Mouse (Mus musculus) thymus, postnatal 14 days (tissue): ENCODE measurements around the gene Ttc27.

Source experiments
- DNase-seq: peaks from one replicate; pipeline ENCODE4 v3.0.0; 2021

Gene Ttc27

DNA sequence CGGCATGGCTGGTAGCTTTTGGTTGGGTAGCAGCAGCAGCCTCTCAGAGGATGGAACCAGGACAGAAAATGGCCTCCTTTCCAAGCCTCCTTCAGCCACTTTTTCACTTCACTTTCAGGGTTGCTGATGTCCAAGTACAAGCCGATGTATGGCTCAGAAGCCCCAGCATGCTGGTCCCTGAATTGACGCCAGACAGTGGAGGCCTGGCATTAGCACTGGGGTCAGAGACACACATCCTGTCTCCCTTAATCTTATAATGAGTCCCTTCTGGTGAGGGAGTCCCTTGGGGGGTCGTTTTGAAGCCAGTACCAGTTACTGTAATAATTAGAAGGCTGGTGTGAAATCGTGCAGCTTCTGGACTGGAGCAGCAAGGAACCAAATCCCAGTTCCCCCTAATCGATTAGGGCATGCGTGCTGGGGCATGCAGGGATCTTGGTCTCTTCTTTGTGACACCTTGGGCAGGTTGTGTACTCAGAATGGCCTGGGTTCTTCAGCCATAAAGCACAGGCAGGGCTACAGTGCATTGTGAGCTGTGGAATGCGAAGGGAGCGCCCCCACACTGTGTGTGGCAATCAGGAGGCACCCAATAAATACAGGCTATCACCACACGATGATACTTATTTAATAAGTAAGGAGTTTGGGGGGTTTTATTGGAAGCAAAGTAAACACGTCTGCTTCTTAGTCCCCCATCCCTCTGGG is 171.5 kb downstream of the Ttc27 start:
- DNase-seq = no peak

DNA sequence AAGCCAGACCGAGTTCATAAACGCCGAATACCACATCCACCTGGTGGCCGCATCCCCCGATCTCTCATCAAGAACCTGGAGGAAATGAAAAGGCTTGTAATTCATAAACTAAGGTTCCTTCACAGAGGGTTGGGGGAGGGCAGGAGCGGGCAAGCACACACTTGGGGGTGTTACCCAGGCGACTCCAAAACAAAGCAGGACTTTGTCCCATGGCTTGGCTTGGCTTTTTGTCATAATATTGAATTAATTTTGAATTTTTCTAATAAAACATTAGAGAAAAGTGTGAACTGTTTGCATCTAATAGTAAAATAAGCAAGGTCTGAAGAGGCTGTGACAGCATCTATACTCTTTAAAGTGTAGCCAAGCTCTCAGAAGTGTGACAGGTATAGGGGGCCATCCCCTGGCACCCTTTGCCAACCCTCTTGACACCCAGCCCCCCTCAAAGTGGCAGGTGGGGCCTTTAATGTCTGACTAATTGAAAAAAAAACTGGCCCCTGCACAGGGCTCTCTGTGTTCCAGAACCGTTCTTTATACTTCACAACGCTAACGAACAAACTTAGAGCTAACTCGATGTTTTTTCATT is 172.1 kb downstream of the Ttc27 start:
- DNase-seq = no peak

DNA sequence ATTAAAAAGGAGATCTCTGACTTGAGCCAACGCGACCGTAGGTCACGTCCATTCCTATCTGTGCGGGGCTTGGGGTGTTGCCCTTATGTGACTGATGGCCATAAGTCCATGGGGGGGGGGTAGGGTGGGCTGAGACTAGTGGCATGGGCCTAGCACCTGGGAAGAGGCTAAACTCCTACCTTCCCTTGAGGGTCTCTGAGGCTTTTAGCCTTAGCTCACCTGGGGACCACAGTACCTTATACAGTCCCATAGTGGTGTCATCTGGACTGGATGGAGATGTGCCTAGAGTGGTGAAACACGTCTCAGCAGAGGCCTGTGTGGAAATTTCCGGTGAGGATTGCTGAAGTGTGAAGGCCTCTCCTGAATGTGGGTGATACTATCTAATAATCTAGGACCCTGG is 184.9 kb downstream of the Ttc27 start:
- no peak for DNase-seq

DNA sequence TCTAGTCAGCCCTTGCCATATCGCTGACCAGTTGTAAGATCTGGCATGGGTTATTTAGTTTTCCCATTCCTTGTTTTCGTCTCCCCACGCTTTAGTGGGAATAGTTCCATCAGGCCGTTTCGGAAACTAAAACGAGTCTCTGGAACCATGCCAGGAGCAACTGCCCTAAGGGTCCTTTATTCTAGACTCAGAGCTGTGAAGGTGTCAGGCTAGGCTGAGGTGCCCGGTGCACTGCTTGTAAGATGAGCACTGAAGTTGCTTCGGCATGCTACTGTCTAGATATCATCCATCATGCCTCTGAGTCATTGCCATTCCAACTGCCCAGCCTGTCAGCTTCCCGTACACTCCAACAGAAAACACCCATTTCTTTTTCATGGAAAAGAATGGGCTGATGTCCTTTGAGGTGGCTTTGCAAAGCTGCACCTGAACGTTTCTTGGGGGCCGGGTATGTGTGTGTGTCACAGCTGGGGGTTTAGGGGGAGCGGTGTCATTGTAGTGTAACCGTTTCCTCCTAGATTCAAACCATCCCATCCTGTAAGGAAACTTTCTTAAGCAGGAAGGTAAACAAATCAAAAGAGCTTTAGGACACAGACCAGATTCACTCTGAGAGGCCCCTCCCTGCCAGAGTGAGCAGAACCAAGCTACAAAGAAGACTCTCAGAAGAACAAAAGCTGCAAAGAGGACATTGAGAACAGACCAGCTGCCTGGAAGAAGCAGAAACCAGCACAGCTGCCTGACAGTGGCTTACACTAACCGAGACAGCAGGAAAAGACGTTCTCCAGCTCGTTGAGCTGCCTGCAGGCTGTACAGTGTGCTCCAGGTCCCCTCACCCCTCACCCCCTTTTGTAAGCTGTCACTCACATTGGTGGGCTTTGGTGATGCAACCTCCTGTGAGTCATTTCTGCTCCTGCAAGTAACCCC is 186.1 kb downstream of the Ttc27 start:
- peak; percentile 21 for DNase-seq

DNA sequence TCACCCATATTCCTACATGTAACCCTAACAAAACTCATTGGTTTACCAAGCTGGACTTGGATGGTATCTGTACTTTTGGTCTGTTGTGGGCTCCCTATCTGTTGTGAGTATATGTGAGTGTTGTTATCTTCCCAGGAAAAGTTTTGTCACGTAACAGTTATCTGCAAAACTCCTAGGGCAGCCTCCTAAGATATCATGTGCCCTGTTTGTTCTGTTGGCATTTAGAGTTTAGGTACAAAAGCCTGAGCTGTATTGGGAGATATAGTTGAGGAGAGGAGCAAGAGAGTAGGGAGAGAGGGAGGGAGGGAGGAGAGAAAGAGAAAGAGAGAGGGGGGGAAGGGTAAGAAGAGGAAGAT is 186.8 kb downstream of the Ttc27 start:
- DNase-seq = no peak

DNA sequence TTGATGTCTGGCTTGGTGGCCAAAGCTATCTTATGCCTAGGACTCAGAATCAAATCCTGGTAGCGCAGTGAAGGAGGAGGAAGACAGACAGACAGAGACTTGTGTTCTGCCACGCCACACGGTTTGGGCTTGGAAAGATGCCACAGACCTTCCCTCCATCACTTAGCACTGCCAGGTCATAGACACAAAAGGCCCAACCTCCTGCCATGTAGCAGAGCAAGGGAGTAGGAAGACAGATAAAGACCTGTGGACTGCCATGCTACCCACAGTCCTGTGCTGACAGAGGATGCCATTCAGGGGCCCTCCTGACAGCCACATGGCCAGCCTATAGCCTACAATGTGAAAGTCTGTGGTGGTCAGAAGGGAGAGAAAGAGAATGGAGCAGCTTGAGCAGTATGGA is 187.4 kb downstream of the Ttc27 start:
- no peak for DNase-seq

DNA sequence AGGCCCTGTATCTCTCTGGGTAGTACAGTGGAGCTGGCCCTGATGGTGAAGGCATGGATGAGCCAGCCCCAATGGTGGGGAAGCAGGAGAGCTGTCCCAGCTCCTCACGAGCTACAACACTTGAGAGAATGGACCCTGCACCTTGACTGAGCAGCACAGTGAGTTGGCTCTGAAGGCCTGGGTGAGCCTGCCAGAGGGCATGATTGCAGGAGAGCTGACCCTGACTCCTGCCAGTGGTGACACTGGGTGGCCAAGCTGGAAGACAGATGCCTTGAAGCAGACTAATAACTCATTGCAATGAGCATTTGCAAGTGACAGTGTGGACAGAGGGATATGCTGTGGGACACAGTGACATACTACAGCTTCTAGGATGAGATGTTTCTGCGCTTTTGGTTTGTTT is 195.5 kb downstream of the Ttc27 start:
- no peak for DNase-seq
